Comparison of ENCODE assay signal across 8 mouse cellular contexts in the genomic region with DNA sequence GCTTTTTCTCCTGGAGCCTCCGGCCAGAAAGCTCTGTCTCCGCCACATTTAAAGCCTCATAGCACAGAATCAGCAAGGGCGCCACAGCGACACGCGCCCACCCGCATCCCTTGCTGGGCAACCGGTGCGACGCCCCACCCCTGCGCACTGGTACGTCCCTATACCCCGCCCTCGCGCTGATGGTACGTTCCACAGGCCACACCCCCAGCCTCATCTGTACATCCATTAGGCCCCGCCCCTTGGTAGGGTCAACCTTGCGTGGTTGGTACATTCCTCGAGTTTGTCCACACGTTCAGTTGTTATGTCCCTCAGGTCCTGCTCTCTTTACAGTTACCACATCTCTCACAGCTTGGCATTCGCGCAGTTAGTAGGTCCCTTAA. TPM values are rescaled to one million over a fixed set of nuclear protein-coding genes. Genes with fewer than 3 reads are reported as not detected.
DNase-seq lines count a peak whose midpoint lies in the region; ATAC-seq lines count a peak whose summit lies in the region.

A gene (minus strand): TSS at position 148 of the 380 bp plus-strand sequence.
A gene (plus strand): TSS at position 298 of the 380 bp plus-strand sequence.

- peaks cover 19% of the 10 kb centered on the region for H3K36me3 ChIP-seq in intestine, embryonic 14.5 days (ENCODE audit: control insufficient read depth, insufficient read depth, low read length)

- H3K9ac ChIP-seq in intestine, embryonic 14.5 days (ENCODE audit: low read length): peak within 1 kb of the TSS; percentile 66

- H3K4me1 ChIP-seq in intestine, embryonic 14.5 days (replicated peaks; ENCODE audit: control insufficient read depth, insufficient read depth, low read length): peaks cover 12% of the 10 kb centered on the region

- WGBS in intestine, embryonic 14.5 days: under 1% methylated on average over 22 of the region's 22 CpGs

- H3K9me3 ChIP-seq in intestine, embryonic 14.5 days (ENCODE audit: control insufficient read depth, low read length): 0 out of 2 replicates have a peak, but pooled peaks cover 5% of the 10 kb centered on the region

- intact Hi-C loops in gastrocnemius, postnatal 36 days (cut with DNase I): no loop called here

- H3K4me2 ChIP-seq in intestine, embryonic 14.5 days (ENCODE audit: low read length): peak within 1 kb of the TSS; percentile 80

- peak within 1 kb of the TSS; percentile 82 for H3K27ac ChIP-seq in intestine, embryonic 14.5 days (ENCODE audit: low read depth)

- ATAC-seq in intestine, embryonic 14.5 days (replicated peaks; ENCODE audit: low FRiP score, low TSS enrichment, low read depth): peak; percentile 84
- ATAC-seq in megakaryocyte, adult 5-6 weeks (ENCODE audit: poor library complexity, severe bottlenecking): peak; percentile 79

- no peaks in the 10 kb centered on the region for H3K27me3 ChIP-seq in intestine, embryonic 14.5 days (replicated peaks; ENCODE audit: control insufficient read depth, insufficient read depth, low read length)

- H3K4me3 ChIP-seq in intestine, embryonic 14.5 days (ENCODE audit: low read depth, low read length): peak within 1 kb of the TSS; percentile 83

- DNase-seq in adrenal gland, adult 8-10 months: peak; percentile 95
- DNase-seq in embryo, embryonic 11.5 days (ENCODE audit: low read depth, low spot score): peak; percentile 92
- DNase-seq in gastrocnemius, postnatal 36 days: peak; percentile 95 to 98
- peak; percentile 99 for DNase-seq in intestine, embryonic 14.5 days (ENCODE audit: low spot score)
- peak; percentile 96 to 99 for DNase-seq in left cerebral cortex, adult 9 months (ENCODE audit: low spot score in 2 of 2)
- peak; percentile 97 for DNase-seq in right cerebral cortex, postnatal 14 days
- DNase-seq in yolk sac, embryonic 10.5 days (ENCODE audit: low spot score): peak; percentile 97

RNA-seq across cellular contexts. Expression of the first gene that starts in this region (rescaled TPM):
- 10 to 100 TPM; 17.0 to 30.2 (median 22.3) TPM for total RNA-seq in adrenal gland, adult 8-10 months (2022)
- total RNA-seq in gastrocnemius, postnatal 36 days (2021): 1 to 10 TPM; 5.6 to 6.8 TPM
- 8.1 and 9.4 TPM in 2 replicates for polyA plus RNA-seq in intestine, embryonic 14.5 days (2014; fragmentation: Nextera tagmentation; extraction: Ambion mirVana)
- 1.5 and 3.0 TPM in 2 replicates for total RNA-seq in megakaryocyte, adult 5-6 weeks (2015)
- total RNA-seq in megakaryocyte, adult 5-6 weeks (2017): 2.2 and 3.2 TPM in 2 replicates

RNA-seq across cellular contexts. Expression of the second gene that starts in this region (rescaled TPM):
- 10 to 100 TPM; 44.1 to 57.3 (median 56.5) TPM for total RNA-seq in adrenal gland, adult 8-10 months (2022)
- total RNA-seq in gastrocnemius, postnatal 36 days (2021): 10 to 100 TPM; 15.8 to 17.7 TPM
- 39.3 and 41.0 TPM in 2 replicates for polyA plus RNA-seq in intestine, embryonic 14.5 days (2014; fragmentation: Nextera tagmentation; extraction: Ambion mirVana)
- total RNA-seq in megakaryocyte, adult 5-6 weeks (2015): 7.7 and 7.9 TPM in 2 replicates
- 21.3 and 22.6 TPM in 2 replicates for total RNA-seq in megakaryocyte, adult 5-6 weeks (2017)

Comparison
In these comparisons a context has a peak if more than half of its experiments do, and no peak if none do; other contexts are left out.
1. Peak in every context shown above with its lines: DNase-seq, ATAC-seq, H3K4me3 ChIP-seq and H3K27ac ChIP-seq.